Mouse (Mus musculus) heart, adult 10 weeks (tissue): ENCODE results near the gene Fam131a. TPM values are rescaled to one million over a fixed set of nuclear protein-coding genes. Genes with fewer than 3 reads are reported as not detected.

Experiments used
- polyA plus RNA-seq: library from polyadenylated mRNA; stranded (reverse); fragments of 350-450 nt; fragmentation: Illumina TruSeq; extraction: RNeasy Lipid Tissue Mini Kit (QIAGEN cat#74804); gene quantifications from one replicate; pipeline ENCODE4 v1.2.3, GENCODE M21; 2014; ENCODE audit warnings: low read depth, low replicate concordance

Gene Fam131a
- 30.1 TPM for polyA plus RNA-seq

GRCm38 (mm10) chr16:20693111-20693701, at the start of gene Fam131a:
Fam131a (plus strand) TSS chr16:20693241.

GRCm38 (mm10) chr16:20651076-20651946, 41.7 kb upstream of the Fam131a start, which contains the start of gene Psmd2:
Psmd2 (plus strand) TSS chr16:20651652.

DNA sequence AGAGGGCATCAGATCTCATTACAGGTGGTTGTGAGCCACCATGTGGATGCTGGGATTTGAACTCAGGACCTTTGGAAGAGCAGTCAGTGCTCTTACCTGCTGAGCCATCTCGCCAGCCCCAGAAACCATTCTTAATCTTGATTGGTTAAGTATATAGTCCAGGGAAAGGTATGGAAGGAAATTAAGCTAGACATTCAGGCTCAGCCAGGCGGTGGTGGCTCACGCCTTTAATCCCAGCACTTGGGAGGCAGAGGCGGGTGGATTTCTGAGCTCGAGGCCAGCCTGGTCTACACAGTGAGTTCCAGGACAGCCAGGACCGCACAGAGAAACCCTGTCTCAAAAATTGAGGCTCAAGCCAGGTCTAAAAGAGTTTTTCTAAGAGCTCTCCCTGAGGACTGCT, 25.0 kb upstream of the Fam131a start, which contains the start of gene Eif4g1:
Eif4g1 (plus strand) TSS at position 301 of the 400 bp plus-strand sequence.

DNA sequence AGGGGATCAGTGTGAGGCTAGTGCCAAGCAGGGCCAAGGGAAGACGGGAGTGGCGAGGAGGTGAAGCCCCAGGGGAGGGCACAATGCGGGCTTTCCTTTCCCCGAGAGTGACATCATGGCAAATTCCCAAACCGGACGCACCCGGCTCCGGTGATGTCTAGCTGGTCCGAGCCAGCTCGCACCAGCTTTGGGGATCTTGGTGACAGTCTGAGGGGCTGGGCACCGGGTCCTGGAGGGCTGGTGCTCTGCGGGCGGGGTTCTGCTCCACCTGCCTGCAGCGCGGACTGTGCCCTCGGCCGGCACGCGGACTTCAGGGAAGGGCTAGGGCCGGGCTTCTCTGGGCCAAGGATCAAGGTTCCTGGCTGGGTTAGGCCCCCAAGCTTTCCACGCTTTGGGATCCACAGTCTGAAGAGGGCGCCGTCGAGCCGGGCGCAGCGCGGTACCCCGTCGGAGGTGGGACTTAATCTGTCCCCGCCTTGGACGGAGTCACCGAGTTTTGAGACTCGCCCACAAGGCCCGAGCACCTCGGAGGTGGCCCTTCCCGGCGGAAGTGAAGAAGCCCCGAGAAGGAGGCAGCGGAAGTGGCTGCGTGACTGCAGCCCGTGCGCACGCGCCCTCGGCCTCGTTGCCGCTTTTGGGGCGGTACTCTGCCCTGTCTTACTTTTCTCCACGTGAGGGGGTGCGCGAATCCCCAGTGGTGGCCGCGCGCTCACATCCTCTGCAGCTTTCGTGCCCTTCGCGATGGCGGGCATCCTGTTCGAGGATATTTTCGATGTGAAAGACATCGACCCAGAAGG, 24.3 kb downstream of the Fam131a start, which contains the start of the genes Polr2h and Clcn2:
Polr2h (plus strand) TSS at position 485 of the 797 bp plus-strand sequence.
Clcn2 (minus strand) TSS at position 566 of the 797 bp plus-strand sequence.

GRCm38 (mm10) chr16:20732925-20733730, 40.1 kb downstream of the Fam131a start, which contains the start of gene Chrd:
Chrd (plus strand) TSS chr16:20733127.

GRCm38 (mm10) chr16:20733731-20734730, 41.0 kb downstream of the Fam131a start, which contains the start of gene Thpo:
Thpo (minus strand) TSS chr16:20734511.

Other genes with a start within 250 kb of the Fam131a start
- 59.9 TPM for gene Eif2b5, start 194.4 kb upstream of the Fam131a start, polyA plus RNA-seq
- gene Dvl3, start 176.3 kb upstream of the Fam131a start, polyA plus RNA-seq, result 34.4 TPM
- gene Ap2m1, start 157.8 kb upstream of the Fam131a start, polyA plus RNA-seq, result 211 TPM
- 55.8 TPM for gene Abcf3, start 144.7 kb upstream of the Fam131a start, polyA plus RNA-seq
- not detected for gene Vwa5b2, start 103.8 kb upstream of the Fam131a start, polyA plus RNA-seq
- 6.5 TPM for gene Eef1akmt4, start 81.6 kb upstream of the Fam131a start, polyA plus RNA-seq
- 0.47 TPM for gene Gm49333, start 81.6 kb upstream of the Fam131a start, polyA plus RNA-seq
- 10.7 TPM for gene Alg3, start 81.5 kb upstream of the Fam131a start, polyA plus RNA-seq
- 0.60 TPM for gene Camk2n2, start 72.0 kb upstream of the Fam131a start, polyA plus RNA-seq
- 0.29 TPM for gene Ece2, start 63.4 kb upstream of the Fam131a start, polyA plus RNA-seq
- 182 TPM for gene Psmd2, start 41.6 kb upstream of the Fam131a start, polyA plus RNA-seq
- 230 TPM for gene Eif4g1, start 24.9 kb upstream of the Fam131a start, polyA plus RNA-seq
- 18.3 TPM for gene Polr2h, start 24.4 kb downstream of the Fam131a start, polyA plus RNA-seq
- gene Clcn2, start 24.5 kb downstream of the Fam131a start, polyA plus RNA-seq, result 3.7 TPM
- 2.7 TPM for gene Chrd, start 39.9 kb downstream of the Fam131a start, polyA plus RNA-seq
- gene Thpo, start 41.3 kb downstream of the Fam131a start, polyA plus RNA-seq, result 0.39 TPM